Mouse (Mus musculus) hindbrain, embryonic 13.5 days (tissue): ENCODE measurements at regions not wholly inside any gene's neighbourhood (a gene's known extent, or its start where the extent isn't known, plus 50 kb on each side); places are given as distances from the start of the nearest gene placed in this dataset.

Source experiments
- ATAC-seq: fragments of 200-750 bp; cut with Nextera tagmentation; 2 replicates; pipeline ENCODE4 v1.8.0; 2017; ENCODE audit warnings: moderate TSS enrichment; ENCODE audit not compliant: low FRiP score
- H3K27ac ChIP-seq: fragments of 300-500 bp; sonication (generic); 2 replicates; pipeline ENCODE4 v1.5.1; 2015; ENCODE audit warnings: inconsistent platforms, mild to moderate bottlenecking, moderate library complexity
- H3K27me3 ChIP-seq: fragments of 300-500 bp; sonication (generic); 2 replicates; pipeline ENCODE4 v1.6.1; 2015; ENCODE audit warnings: mild to moderate bottlenecking, inconsistent platforms
- H3K36me3 ChIP-seq: fragments of 300-500 bp; sonication (generic); 2 replicates; pipeline ENCODE4 v1.6.1; 2015; ENCODE audit warnings: mild to moderate bottlenecking, inconsistent platforms
- H3K4me1 ChIP-seq: fragments of 300-500 bp; sonication (generic); replicated peaks from 2 replicates; pipeline ENCODE4 v1.6.1; 2015; ENCODE audit warnings: inconsistent platforms
- H3K4me2 ChIP-seq: fragments of 300-500 bp; sonication (generic); 2 replicates; pipeline ENCODE4 v1.6.1; 2015; ENCODE audit warnings: inconsistent platforms, mild to moderate bottlenecking, moderate library complexity
- H3K4me3 ChIP-seq: fragments of 300-500 bp; sonication (generic); 2 replicates; pipeline ENCODE4 v1.5.1; 2015; ENCODE audit warnings: mild to moderate bottlenecking, inconsistent platforms
- H3K9ac ChIP-seq: fragments of 300-500 bp; sonication (generic); 2 replicates; pipeline ENCODE4 v1.6.1; 2015; ENCODE audit warnings: mild to moderate bottlenecking, inconsistent platforms
- H3K9me3 ChIP-seq: fragments of 300-500 bp; sonication (generic); 2 replicates; pipeline ENCODE4 v1.6.1; 2016; ENCODE audit warnings: inconsistent platforms
- whole genome bisulfite sequencing: fragments of 180-500 bp; shearing (Covaris S2); methylation state at CpG from one replicate; pipeline ENCODE4 v1.1.7; 2015; 5-methylcytosine and 5-hydroxymethylcytosine counted together

GRCm38 (mm10) chr7:73655787-73656423 is 84.2 kb upstream of the Fam174b start:
- no peak overlapping the region for H3K4me3 ChIP-seq
- ATAC-seq, result 0 out of 2 replicates have a peak, but pooled peaks have one; percentile 11

GRCm38 (mm10) chr7:73654193-73654871 is 85.8 kb upstream of the Fam174b start:
- H3K4me1 ChIP-seq, result peaks cover 8% of the 10 kb centered on the region
- H3K4me2 ChIP-seq, result peak overlapping the region; percentile 26; the same call in 1 of the 2 replicates
- no peak overlapping the region for H3K4me3 ChIP-seq
- peak; percentile 70; the same call in 1 of the 2 replicates for ATAC-seq
- H3K27ac ChIP-seq, result no peak overlapping the region
- 0 out of 2 replicates have a peak, but pooled peaks cover 4% of the 10 kb centered on the region for H3K9me3 ChIP-seq
- H3K9ac ChIP-seq, result 0 out of 2 replicates have a peak overlapping the region, but pooled peaks have one; percentile 6
- H3K27me3 ChIP-seq, result peaks cover 6% of the 10 kb centered on the region; the same call in 1 of the 2 replicates
- WGBS, result 31% methylated on average over 12 of the region's 12 CpGs
- no peaks in the 10 kb centered on the region for H3K36me3 ChIP-seq

More at GRCm38 (mm10) chr7:73655787-73656423, 84.2 kb upstream of the Fam174b start:
- Histone ChIP-seq H3K27me3 (peaks cover 6% of the 10 kb centered on the region; the same call in 1 of the 2 replicates), H3K4me2 (no peak overlapping the region), H3K4me1 (peaks cover 8% of the 10 kb centered on the region), H3K9me3 (no peaks in the 10 kb centered on the region), H3K36me3 (no peaks in the 10 kb centered on the region), H3K27ac (no peak overlapping the region), H3K9ac (no peak overlapping the region)
- 26% methylated on average over 5 of the region's 5 CpGs for WGBS

GRCm38 (mm10) chr7:73650909-73651308 is 89.2 kb upstream of the Fam174b start:
- Histone ChIP-seq H3K27ac (no peak overlapping the region), H3K4me2 (no peak overlapping the region), H3K27me3 (peaks cover 6% of the 10 kb centered on the region; the same call in 1 of the 2 replicates), H3K36me3 (no peaks in the 10 kb centered on the region), H3K4me1 (peaks cover 8% of the 10 kb centered on the region), H3K4me3 (no peak overlapping the region), H3K9me3 (0 out of 2 replicates have a peak, but pooled peaks cover 4% of the 10 kb centered on the region), H3K9ac (no peak overlapping the region)
- no peak for ATAC-seq
- 95% methylated on average over 6 of the region's 6 CpGs for WGBS

GRCm38 (mm10) chr7:73648010-73648409 is 92.1 kb upstream of the Fam174b start:
- 30% methylated on average over 4 of the region's 4 CpGs for WGBS
- Histone ChIP-seq H3K4me3 (no peak overlapping the region), H3K9me3 (0 out of 2 replicates have a peak, but pooled peaks cover 4% of the 10 kb centered on the region), H3K9ac (no peak overlapping the region), H3K27me3 (peaks cover under 1% of the 10 kb centered on the region; the same call in 1 of the 2 replicates), H3K4me1 (peaks cover 3% of the 10 kb centered on the region; the same call in 1 of the 2 replicates), H3K27ac (no peak overlapping the region), H3K36me3 (no peaks in the 10 kb centered on the region), H3K4me2 (no peak overlapping the region)
- no peak for ATAC-seq

GRCm38 (mm10) chr7:73647140-73647539 is 93.0 kb upstream of the Fam174b start:
- H3K9me3 ChIP-seq, result 0 out of 2 replicates have a peak, but pooled peaks cover 4% of the 10 kb centered on the region
- no peaks in the 10 kb centered on the region for H3K27me3 ChIP-seq
- H3K9ac ChIP-seq, result no peak overlapping the region
- H3K4me1 ChIP-seq, result peaks cover 3% of the 10 kb centered on the region; the same call in 1 of the 2 replicates
- H3K4me3 ChIP-seq, result no peak overlapping the region
- H3K36me3 ChIP-seq, result no peaks in the 10 kb centered on the region
- peak; percentile 55; the same call in 1 of the 2 replicates for ATAC-seq
- peak overlapping the region; percentile 6; the same call in 1 of the 2 replicates for H3K27ac ChIP-seq
- no peak overlapping the region for H3K4me2 ChIP-seq
- WGBS, result 71% methylated on average over 4 of the region's 4 CpGs

- Histone ChIP-seq H3K9me3 (0 out of 2 replicates have a peak, but pooled peaks cover 4% of the 10 kb centered on the region), H3K27ac (peak overlapping the region; percentile 6; the same call in 1 of the 2 replicates), H3K36me3 (no peaks in the 10 kb centered on the region), H3K27me3 (0 out of 2 replicates have a peak, but pooled peaks cover 2% of the 10 kb centered on the region), H3K4me1 (peaks cover 3% of the 10 kb centered on the region; the same call in 1 of the 2 replicates), H3K4me2 (no peak overlapping the region), H3K9ac (no peak overlapping the region), H3K4me3 (no peak overlapping the region)
- ATAC-seq, result peak; percentile 68; the same call in 1 of the 2 replicates
- 46% methylated on average over 5 of the region's 5 CpGs for WGBS
Measured at GRCm38 (mm10) chr7:73646711-73647110, 93.4 kb upstream of the Fam174b start.

GRCm38 (mm10) chr7:73644362-73644904 is 95.7 kb upstream of the Fam174b start:
- H3K9ac ChIP-seq, result no peak overlapping the region
- H3K27me3 ChIP-seq, result peaks cover 20% of the 10 kb centered on the region
- no peak overlapping the region for H3K4me3 ChIP-seq
- H3K27ac ChIP-seq, result peak overlapping the region; percentile 41; the same call in 1 of the 2 replicates
- no peaks in the 10 kb centered on the region for H3K9me3 ChIP-seq
- peaks cover 3% of the 10 kb centered on the region; the same call in 1 of the 2 replicates for H3K4me1 ChIP-seq
- ATAC-seq, result no peak
- 32% methylated on average over 4 of the region's 4 CpGs for WGBS
- no peaks in the 10 kb centered on the region for H3K36me3 ChIP-seq
- H3K4me2 ChIP-seq, result no peak overlapping the region

- 63% methylated on average over 10 of the region's 10 CpGs for WGBS
- no peak for ATAC-seq
- H3K36me3 ChIP-seq, result no peaks in the 10 kb centered on the region
Measured at GRCm38 (mm10) chr7:73643993-73644335, 96.1 kb upstream of the Fam174b start.

GRCm38 (mm10) chr7:73643306-73643992 is 96.7 kb upstream of the Fam174b start:
- no peak overlapping the region; the same call in 1 of the 2 replicates for H3K27ac ChIP-seq
- 86% methylated on average over 19 of the region's 19 CpGs for WGBS
- no peak overlapping the region for H3K9ac ChIP-seq

More at GRCm38 (mm10) chr7:73643993-73644335, 96.1 kb upstream of the Fam174b start:
- Histone ChIP-seq H3K4me2 (no peak overlapping the region), H3K27me3 (peaks cover 20% of the 10 kb centered on the region), H3K4me3 (no peak overlapping the region), H3K9me3 (no peaks in the 10 kb centered on the region), H3K27ac (no peak overlapping the region; the same call in none of the 2 replicates), H3K4me1 (peaks cover 3% of the 10 kb centered on the region; the same call in 1 of the 2 replicates), H3K9ac (no peak overlapping the region)

GRCm38 (mm10) chr7:73640194-73640593 is 98.6 kb upstream of the Chd2 start:
- H3K4me3 ChIP-seq, result no peak overlapping the region
- ATAC-seq, result no peak
- no peak overlapping the region for H3K9ac ChIP-seq
- WGBS, result 63% methylated on average over 2 of the region's 2 CpGs
- no peak overlapping the region for H3K4me2 ChIP-seq
- peaks cover 22% of the 10 kb centered on the region for H3K4me1 ChIP-seq
- no peaks in the 10 kb centered on the region for H3K9me3 ChIP-seq
- no peak overlapping the region for H3K27ac ChIP-seq
- peaks cover 32% of the 10 kb centered on the region for H3K27me3 ChIP-seq
- H3K36me3 ChIP-seq, result no peaks in the 10 kb centered on the region

More at GRCm38 (mm10) chr7:73643306-73643992, 96.7 kb upstream of the Fam174b start:
- Histone ChIP-seq H3K4me1 (peaks cover 3% of the 10 kb centered on the region; the same call in 1 of the 2 replicates), H3K27me3 (peaks cover 20% of the 10 kb centered on the region), H3K4me2 (no peak overlapping the region), H3K36me3 (no peaks in the 10 kb centered on the region), H3K9me3 (no peaks in the 10 kb centered on the region), H3K4me3 (no peak overlapping the region)
- no peak for ATAC-seq

- Histone ChIP-seq H3K27me3 (peaks cover 51% of the 10 kb centered on the region), H3K36me3 (no peaks in the 10 kb centered on the region), H3K9me3 (no peaks in the 10 kb centered on the region), H3K4me3 (no peak overlapping the region), H3K27ac (0 out of 2 replicates have a peak overlapping the region, but pooled peaks have one; percentile 30), H3K9ac (no peak overlapping the region), H3K4me1 (peaks cover 19% of the 10 kb centered on the region), H3K4me2 (no peak overlapping the region)
- 22% methylated on average over 4 of the region's 4 CpGs for WGBS
- peak; percentile 89 for ATAC-seq
Measured at GRCm38 (mm10) chr7:73637810-73638125, 96.1 kb upstream of the Chd2 start.
